Mouse (Mus musculus) spleen, postnatal 10 days (tissue): ENCODE measurements around the gene Tbc1d1.
"Not testable (repeated sequence)": the region's sequence is repeated elsewhere in the genome, so short reads cannot be mapped to it uniquely, and the experiment has no call there.

Experiments used
- DNase-seq, 2 experiments: peaks; one replicate each; pipeline ENCODE4 v3.0.0; 2021 to 2022; ENCODE audit warnings: low spot score in 2 of 2

The Tbc1d1 gene

DNA sequence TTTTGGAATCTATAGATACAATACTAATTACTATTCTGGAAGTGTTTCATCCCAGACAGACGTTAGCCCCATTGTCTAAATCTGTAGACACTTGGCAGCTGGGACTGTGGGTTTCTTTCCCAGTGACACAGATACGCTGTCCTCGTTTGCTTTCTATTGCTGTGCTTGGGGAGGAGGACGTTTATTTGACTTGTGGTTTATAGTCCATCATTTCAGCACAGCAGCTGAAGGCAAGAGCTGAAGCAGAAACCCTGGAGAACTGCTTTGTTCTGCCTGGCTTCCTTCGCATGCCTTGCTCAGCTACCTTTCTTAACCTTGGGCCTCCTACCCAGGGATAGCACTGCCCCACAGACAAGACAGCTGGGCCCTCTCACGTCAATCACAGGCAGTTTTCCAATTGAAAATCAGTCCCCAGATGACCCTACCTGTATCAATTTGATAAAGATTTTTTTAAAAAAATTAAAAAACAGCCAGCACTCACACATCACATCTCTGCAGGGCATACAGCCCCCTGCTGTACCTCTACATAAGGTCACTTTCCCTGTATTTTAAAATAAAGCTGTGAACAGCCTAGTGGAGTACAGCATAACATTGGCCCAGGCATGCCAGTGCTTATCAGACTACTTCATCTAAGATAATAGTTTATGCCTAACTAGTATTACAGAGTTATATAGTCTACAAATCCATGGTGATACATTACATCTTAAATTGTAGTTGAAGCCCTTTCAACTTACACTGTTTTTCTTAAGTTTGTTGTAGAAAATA, 158.4 kb downstream of the Tbc1d1 start:
- DNase-seq = no peak

DNA sequence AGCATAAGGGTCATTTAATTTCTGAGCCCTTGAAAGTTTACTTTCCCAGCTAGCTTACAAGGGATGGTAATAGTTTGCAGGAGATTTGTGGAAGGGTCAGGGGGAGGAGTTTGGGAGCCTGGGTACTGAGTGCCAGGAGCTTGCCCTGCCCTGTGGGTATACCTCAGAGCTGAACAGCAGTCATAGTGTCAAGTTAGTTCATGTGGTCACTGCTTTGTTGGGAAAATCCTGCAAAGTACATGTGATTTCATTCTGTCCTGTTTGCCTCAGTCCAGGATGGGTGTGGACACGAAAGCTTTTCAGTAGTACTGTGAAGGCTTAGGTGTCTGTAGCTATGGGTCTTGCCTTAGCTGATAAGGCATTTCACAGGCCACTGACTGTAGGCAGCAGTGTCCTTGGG, 159.0 kb downstream of the Tbc1d1 start:
- no peak for DNase-seq

DNA sequence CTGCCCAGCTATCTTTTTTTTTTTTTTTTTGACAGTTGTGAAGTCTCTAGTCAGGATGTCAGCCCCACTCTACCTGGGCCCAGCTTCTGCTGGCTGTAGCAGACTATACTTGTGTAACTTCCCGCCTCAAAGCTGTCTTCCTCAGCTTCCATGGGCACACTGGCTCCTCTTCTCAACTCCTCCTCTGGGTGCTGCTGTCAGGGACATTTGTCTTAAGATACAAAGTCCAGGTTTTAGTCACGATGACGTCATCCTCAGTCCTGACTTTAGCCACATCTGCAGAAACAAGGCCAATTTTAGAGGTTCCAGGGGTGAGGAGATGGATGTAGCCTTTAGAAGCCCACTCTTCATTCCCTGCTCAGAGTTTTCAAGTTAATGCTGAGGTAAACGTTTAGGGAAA, 167.2 kb downstream of the Tbc1d1 start:
- DNase-seq = no peak

DNA sequence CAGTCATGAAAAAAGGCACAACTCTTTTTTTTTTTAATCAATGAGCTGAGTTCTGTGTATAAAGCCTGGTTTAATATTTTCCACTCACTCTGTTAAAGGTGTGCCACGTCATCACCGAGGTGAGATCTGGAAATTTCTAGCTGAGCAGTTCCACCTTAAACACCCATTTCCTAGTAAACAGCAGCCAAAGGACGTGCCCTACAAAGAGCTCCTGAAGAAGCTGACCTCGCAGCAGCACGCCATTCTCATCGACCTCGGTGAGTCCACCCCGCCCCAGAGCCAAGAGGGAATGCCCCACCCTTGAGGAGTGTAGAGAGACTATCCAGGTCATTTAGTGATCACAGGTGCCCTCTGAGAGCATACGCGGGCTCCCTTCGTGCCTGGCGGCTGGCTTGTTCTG, 168.2 kb downstream of the Tbc1d1 start:
- no peak for DNase-seq

DNA sequence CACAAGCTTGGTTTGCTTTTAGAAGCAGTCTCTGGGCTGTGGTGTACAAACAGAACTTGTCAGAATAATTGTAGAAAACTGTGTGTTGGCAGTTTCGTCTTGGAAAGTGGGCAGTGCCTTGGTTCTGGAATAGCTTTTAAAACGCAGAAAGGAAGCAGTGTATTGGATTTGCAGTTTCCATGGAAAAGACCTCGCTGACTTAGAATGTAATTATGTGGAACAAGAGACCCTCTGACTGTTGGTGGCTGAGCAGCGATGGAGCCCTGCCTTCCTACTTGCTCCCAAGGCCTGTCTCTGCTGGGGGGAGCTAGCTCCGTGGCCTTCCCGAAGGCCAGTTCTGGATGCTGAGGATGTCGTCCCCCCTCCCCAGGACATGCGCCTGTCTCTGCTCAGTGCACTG, 168.8 kb downstream of the Tbc1d1 start:
- DNase-seq = no peak

DNA sequence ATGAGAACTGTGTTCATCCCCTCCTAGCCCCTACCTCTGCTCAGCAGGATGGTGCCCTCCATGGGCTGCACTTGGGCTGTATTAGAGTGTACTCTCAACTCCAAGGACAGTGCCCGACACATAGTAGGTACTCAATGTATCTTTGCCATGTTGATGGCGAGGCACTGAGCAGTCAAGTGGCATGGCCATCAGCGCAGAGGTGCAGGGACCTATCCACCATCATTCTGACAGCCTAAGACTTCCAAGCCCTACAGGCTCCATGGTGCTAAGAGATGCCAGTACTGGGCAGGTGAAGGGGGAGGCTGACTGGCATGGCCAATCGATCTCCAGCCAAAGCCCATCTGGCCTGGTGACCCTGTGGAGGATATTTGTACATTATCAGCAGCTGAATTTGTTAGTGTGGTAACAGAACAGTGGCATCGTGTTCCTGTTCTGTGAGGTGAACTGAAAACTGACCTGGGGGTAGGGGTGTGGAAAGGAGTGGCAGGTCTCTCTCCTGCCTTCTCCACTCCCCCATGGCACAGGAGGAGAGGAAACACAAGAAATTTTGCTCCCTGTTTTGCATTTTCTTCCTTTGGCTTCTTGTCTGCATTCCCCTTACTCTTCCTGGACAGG, 169.7 kb downstream of the Tbc1d1 start:
- no peak for DNase-seq

DNA sequence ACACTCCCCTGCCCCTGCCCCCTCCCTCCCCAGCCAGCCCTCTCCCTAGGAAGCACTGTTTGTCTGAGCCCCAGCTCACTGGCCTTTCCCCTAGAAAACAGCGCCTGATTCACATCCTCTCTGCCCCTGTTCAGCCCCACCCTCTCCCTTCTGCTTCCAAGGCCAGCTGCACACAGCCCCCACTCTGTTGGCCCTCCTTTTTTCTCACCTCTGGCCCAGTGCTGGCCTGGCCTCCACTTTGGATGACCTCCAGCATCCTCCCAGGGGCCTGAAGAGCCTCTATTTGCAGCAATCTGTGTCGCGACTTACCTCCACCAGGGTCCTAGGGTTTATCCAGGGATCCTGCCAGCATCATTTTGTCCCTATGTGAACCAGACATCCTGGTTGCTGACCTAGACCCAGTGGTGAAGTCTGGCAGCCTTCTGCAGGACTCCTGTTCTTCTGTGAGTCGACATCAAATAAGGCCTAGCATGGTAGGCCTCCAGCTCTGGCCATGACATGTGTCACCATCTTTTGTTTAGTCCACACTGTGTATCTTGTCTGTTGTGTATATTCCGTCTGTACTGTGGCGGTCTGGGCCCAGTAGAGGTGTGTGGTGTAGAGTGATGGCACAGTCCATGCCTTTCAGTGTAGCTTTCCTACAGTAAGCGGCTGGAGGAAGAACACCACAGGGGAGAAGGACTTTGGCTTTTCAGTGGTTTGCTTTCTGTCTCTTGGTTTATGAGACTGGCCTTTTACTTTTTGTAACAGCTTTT, 170.5 kb downstream of the Tbc1d1 start:
- DNase-seq = no peak

DNA sequence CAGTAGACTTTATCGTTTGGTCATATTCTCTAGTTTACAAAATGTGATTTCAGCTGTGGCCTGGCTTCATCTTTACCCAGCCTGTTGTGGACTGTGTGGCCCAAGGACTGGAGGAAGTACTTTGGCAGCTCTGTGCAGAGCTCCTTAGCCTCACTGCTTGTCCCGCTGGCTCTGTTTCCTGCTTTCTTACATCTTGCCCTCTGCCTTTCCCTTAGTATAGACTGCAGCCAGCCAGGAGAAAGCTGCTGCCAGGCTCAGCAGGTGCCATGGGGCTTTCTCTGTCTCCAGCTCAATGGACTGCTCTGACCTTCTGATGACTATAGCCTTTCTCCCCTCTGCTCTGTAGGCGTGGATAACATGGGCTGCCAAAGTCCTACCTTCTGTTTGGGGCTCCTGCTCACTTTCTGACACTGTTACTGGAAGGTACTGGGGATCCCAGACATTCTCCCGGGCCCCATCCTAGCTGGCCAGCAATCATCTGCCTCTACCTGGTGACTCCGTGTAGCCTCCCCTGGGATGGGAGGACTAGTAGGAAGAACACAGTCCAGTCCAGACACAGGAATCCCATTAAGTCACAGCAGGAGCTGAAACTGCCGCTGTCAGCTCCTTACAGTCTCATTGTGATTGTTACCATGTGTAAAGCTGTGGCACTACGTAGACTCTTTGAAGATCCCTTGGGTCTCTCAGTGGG, 171.3 kb downstream of the Tbc1d1 start:
- no peak for DNase-seq

DNA sequence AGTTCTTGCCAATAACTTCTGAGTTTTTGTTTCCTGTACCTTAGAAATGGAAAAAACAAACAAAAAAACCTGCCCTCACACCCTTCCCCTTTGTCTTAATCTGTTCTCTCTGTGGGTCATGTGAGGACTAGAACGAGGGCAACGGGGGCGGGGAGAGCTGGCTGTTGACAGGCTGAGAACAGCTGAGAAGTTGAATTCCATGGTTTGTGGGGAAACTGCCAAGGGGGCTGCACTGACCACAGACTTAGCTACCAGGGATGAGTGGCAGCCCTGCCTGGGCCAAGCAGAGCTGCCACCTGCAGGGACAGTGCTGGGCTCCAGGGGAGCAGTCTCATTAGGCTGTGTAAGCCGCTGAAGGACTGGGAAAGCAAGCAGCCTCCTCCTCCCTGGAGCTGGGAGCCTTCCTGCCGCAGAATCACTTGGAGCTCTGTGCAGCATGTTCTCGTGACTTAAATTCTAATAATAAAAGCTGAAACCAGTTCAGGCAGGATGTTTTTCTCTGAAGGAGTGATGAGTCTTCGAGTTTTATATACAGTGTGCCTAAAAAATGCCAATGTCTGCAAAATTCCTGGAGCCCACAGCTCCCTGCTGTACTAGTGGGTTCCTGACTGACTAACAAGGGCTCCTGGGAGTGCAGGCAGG, 180.8 kb downstream of the Tbc1d1 start:
- peak in 1 of 2 experiments; percentile 32 for DNase-seq

DNA sequence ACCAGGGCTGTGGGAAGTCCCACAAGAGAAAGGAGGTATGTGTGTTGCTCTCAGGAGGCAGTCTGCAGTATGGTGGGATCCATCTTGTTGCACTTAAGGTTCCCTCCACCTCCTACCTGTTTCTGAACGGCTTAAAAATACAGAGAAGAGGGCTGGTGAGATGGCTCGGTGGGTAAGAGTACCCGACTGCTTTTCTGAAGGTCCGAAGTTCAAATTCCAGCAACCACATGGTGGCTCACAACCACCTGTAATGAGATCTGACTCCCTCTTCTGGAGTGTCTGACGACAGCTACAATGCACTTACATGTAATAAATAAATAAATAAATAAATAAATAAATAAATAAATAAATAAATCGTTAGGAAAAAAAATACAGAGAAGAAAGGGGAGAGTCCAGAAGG, 182.7 kb downstream of the Tbc1d1 start:
- not testable (repeated sequence) for DNase-seq

DNA sequence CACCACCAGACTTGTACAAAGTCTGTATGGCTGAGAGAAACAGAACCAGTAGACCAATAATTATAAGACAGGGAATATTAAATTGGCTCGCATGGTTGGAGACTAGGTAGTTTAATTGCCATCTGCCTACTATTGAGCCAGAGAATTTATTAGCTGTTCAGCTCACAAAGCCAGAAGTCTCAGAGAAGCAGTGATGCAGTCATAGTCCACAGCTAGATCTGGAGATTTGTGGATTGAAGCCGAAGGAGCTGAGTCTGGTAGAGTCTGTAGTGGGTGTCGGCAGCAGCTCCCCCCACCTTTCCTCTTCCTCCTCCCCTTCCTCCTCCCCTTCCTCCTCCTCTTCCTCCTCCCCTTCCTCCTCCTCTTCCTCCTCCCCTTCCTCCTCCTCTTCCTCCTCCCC, 184.3 kb downstream of the Tbc1d1 start:
- DNase-seq = no peak

DNA sequence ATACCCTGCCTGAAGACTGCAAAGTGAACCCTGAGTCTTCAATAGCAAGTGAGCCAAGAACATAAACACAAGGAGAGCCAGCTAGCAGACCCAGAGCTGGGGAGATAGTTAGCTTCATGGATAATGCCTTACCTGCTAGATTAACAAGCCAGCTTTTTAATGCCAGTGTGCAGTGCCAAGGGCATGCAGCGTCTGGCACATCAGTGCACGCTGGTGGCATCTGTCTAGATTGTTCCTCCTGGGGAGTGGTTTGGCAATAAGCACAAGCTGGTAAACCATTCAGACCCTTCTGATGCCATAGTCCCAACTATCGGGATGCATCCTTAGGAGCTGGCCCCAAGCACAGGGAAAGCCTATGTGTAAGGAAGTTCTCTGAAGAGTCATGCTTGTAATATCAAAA, 185.6 kb downstream of the Tbc1d1 start:
- DNase-seq = no peak

DNA sequence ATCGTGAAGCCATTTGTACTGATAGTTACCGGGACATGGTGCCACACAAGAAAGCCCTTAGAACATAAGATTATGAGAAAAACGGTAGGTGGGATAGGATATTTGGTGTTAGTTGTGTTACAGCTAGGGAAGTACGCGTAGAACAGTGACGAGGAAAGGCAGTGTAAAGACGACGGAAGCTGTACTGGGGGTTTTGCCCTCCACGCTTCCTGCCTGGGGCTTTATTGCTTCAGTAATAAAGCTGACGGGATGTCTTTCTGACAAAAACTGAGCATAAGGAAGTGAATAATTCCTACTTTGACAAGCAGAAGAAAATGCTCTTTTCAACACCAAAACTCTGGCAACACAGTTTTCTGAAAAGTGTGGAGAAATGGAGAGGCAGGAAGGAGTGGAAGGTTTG, 186.0 kb downstream of the Tbc1d1 start:
- no peak for DNase-seq

DNA sequence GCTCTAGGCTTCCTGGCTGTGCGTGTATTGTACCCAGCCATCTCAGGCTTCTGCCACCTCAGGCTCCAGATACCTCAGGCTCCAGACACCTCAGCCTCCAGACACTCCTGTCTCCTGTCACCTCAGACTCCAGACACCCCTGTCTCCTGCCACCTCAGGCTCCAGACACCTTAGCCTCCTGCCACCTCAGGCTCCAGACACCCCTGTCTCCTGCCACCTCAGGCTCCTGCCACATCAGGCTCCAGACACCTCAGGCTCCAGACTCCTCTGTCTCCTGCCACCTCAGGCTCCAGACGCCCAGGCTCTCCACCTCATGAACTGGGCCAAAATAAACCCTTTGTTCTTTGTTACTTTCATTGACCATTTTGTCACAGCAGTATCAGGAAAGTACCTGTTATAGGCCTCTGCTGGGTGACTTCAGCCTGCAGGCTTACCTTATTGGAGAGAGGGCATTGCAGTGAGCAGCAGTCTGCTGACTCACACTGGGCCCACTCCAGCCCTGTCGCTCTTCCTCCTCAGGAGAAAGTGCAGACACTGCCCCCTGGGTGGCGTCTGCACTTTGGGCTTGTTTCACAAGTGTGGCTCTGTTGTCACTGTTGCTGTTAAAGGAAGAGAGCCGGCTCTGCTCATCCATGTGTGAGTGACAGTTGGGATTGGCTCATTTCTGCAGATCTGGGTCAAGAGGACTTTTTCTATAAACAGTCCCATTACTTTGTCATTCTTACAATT, 188.0 kb downstream of the Tbc1d1 start:
- peak in 1 of 2 experiments; percentile 32 for DNase-seq

DNA sequence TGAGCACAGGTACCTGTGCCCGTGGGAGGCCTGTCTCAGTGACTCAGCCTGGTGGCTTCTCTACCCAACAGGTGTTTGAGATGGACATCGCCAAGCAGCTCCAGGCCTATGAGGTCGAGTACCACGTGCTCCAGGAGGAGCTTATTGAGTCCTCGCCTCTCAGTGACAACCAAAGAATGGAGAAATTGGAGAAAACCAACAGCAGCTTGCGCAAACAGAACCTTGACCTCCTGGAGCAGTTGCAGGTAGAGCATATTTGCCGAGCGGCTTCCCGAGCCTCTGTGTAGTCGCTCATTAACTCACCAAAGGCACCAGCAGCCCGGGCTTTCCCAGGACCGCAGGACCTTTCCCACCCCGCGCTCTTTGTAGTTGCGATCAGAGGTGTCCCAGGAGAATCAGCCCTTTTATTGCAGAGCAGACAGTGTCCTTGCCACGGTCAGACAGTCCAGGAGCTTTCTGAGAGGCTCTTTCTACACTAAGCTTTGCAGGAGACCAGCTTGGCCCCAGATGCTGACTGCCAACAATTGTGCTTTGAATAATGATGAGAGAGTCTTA, 189.2 kb downstream of the Tbc1d1 start:
- DNase-seq = no peak

DNA sequence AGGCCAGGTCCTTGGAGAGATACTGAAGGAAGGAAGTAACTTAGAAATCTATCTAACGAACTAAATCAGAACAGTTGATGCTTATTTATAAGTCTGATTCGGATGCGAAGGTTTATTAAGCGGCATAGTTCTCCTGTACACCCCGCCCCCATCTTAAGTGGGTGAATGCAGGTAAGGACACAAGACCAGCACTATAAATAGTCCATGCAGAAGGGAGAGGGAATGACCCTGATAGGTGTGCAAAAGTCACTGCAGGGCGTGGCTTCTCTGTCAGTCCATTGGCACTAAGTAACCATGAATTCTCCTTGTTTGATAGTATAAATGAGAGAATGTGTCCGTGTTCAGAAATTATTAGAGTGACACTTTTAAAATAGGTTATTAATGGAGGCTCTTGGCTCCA, 189.7 kb downstream of the Tbc1d1 start:
- no peak for DNase-seq

DNA sequence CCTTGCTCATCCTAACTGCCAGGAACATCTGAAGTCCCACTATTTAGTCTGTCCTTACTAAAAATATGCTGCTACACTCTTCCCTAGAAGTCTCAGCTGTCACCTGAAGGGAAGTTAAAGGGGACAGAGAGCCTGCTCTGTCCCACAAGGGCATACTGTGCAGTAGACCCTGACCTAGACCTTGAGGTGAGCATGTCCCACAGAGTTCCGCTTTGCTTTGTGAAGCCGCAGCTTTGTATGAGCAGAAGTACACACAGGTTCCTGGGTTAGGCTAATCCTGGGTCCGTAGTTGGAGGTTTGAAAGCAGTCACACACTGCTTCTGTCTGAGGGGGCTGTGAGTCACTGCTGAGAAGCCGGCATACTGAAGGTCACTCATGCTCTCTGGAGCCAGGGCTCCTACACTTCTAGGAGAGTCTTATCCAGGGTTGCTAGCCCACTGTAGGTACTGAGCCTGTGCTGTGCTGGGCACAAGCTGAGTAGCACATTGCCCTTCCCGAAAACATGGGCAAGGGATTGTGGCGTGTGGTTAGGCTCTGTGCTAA, 190.3 kb downstream of the Tbc1d1 start:
- DNase-seq = no peak

DNA sequence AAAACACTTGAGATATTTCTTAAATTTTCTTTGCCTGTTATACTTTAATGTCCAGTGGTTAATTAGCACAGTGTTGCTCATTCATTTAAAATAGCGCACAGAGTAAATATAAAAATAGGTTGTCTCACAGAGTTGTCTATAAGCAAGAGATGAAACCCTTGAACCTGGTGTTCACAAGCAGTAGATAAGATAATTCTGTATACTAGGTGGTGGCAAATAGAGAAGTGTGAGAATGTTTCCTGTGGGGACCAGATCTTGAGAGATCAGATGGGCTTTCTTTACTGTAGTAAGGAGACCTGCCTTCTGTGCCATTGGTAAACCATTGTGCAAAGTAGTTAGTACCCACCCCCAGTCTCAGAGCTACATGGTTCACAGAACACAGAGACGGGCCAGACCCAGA, 192.1 kb downstream of the Tbc1d1 start:
- no peak for DNase-seq

DNA sequence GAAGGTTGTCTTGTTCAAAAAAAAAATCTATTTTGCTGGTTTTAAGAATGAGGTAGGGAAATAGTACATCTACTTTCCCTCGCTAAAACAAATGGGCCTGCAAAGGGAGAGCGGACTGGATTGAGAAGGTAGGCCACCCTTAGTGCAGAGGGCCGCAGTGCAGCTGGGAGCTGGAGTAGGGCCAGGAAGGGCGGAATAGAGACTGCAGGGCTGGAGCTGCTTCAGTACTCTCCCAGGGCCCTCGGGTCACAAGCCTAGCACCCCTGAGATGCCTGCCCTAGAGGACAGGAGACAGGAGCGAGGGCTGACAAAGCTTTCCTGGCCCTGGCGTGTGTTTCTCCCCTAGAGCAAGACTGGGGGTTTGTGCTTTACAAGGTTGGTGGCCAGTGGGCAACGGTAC, 192.7 kb downstream of the Tbc1d1 start:
- no peak for DNase-seq

DNA sequence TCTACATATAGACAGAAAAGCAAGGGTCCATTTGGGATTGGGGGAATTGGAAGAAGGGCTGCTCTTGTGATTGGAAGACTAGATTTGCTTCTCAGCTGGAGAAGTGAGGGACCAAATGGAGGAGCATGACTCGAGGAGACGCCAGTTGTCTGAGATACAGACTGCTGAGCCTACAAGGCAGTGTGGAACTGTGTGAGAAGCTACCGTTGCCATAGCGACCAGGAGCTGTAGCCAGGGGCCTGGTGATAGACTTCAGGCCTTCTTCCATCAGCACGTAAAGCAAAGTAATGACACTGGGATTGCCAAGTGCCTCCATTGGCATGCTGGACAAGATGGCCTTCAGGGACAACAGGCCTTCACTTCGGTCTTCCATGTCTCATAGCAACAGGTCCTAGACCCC, 195.9 kb downstream of the Tbc1d1 start:
- no peak for DNase-seq
